Mouse (Mus musculus) heart, embryonic 15.5 days (tissue): Measurements from ENCODE around the gene Gm45623. TPM values are rescaled to one million over a fixed set of nuclear protein-coding genes. Genes with fewer than 3 reads are reported as not detected.

ENCODE experiments used
- polyA plus RNA-seq: library from polyadenylated mRNA; unstranded; fragments of >200 nt; fragmentation: Nextera tagmentation; extraction: Ambion mirVana; gene quantifications from 2 replicates; pipeline ENCODE4 v1.2.1, GENCODE M21; 2015

Gm45623 gene
- polyA plus RNA-seq, 1 experiment from 2014 or later: not detected

Other genes with a start within 250 kb of the Gm45623 start
- gene Fbxl21, start 231.4 kb downstream of the Gm45623 start, polyA plus RNA-seq: 0.92 and 0.99 TPM in 2 replicates
- gene Lect2, start 205.3 kb downstream of the Gm45623 start, polyA plus RNA-seq: not detected in 2 replicates
- gene Tgfbi, start 144.3 kb downstream of the Gm45623 start, polyA plus RNA-seq: 36.9 and 49.0 TPM in 2 replicates
- gene Smad5, start 50.8 kb downstream of the Gm45623 start, polyA plus RNA-seq: 14.7 and 17.5 TPM in 2 replicates
- gene Trpc7, start 142.2 kb upstream of the Gm45623 start, polyA plus RNA-seq: 0.04 and 0.08 TPM in 2 replicates